Mouse (Mus musculus) adrenal gland, postnatal 14 days (tissue): ENCODE measurements around the gene Sp3. TPM values are rescaled to one million over a fixed set of nuclear protein-coding genes. Genes with fewer than 3 reads are reported as not detected.
A peak's percentile ranks its signal among the peaks of the same experiment; 100 is the strongest.

ENCODE experiments used
- DNase-seq: peaks from one replicate; pipeline ENCODE4 v3.0.0; 2021; ENCODE audit warnings: mixed read lengths
- long read RNA-seq, 2 experiments: library from polyadenylated mRNA; stranded (forward); transcript quantifications; one replicate each; pipeline ENCODE4 v2.0.0; 2021
- total RNA-seq: library from RNA; stranded (reverse); gene quantifications from 2 replicates; pipeline ENCODE4 v1.2.3, GENCODE M21; 2021

Sp3 gene
- 58.9 and 65.9 TPM in 2 replicates for total RNA-seq
- long read RNA-seq, experiment 1, full-length matches to known transcripts, result 45 of 61 reads
- long read RNA-seq, experiment 1, partial matches to known transcripts, result 11 of 61 reads
- long read RNA-seq, experiment 1, other reads (novel, unspliced or antisense), result 5 of 61 reads
- long read RNA-seq, experiment 2, full-length matches to known transcripts, result 21 of 29 reads
- long read RNA-seq, experiment 2, partial matches to known transcripts, result 5 of 29 reads
- long read RNA-seq, experiment 2, other reads (novel, unspliced or antisense), result 3 of 29 reads

DNA sequence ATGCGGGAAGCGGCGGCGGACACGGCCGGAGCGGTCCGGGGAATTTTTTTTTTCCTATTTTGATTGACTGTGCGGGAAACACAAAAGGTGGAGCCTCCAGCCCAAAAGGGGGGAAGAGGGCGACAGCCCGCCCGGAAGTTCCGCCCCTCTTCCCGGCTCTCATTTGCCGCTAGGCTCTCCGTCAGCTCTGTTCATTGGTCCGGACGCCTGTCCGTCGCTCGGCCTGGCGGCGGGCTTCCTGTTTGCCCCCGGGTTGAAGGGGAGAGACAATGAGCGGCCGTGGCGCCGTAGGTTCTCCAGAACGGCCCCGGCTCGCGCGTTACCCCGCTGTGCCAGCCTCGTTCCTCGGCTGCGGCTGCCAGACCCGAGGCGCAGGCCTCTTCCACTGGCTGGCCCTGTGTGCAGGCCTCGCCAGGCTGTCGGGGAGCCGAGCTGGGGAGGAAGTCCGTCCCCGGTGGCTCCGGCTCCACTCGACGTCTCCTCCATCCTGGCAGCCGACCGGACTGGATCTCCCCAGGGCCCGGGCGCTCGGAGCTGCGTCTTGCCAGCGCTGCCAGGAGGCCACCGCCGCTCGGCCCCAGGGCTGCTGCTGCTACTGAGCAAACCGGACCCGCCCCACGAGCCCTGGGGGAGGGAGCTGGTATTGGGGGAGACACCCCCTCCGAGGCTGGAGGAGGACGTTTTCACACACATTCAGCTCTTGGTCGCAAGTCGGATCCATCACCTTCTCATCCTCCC, at the start of gene Sp3:
TSS of gene Sp3 (minus strand) at position 110 of the 738 bp plus-strand sequence.
- DNase-seq, result peak; percentile 99

- no peak for DNase-seq
Measured at GRCm38 (mm10) chr2:73029846-73030245, 49.6 kb upstream of the Sp3 start.

- no peak for DNase-seq
Measured at GRCm38 (mm10) chr2:73028019-73028418, 47.8 kb upstream of the Sp3 start.

DNA sequence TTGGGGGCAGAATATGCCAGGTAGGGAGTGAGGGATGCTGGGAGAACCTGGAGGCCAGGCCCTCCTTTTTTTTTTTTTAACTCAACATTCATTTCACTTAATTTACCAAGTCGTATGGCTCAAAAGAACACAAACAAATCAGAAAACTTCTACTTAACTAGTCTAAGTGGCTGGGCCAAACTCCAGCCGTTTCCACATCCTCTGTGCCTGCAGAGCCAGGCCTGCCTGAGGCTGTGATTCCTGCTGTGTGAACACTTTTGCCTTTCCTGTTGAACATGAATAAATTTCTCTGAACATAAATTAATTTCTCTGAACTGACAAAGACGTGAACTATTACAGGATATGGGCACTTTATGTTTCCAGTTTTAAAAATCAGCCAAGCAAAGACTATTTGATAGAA, 46.9 kb upstream of the Sp3 start:
- DNase-seq, result no peak

GRCm38 (mm10) chr2:73023803-73024202, 43.6 kb upstream of the Sp3 start:
- DNase-seq, result peak; percentile 32

GRCm38 (mm10) chr2:73021046-73021445, 40.8 kb upstream of the Sp3 start:
- no peak for DNase-seq

GRCm38 (mm10) chr2:73019371-73020146, 39.3 kb upstream of the Sp3 start:
- DNase-seq, result peak; percentile 76

DNA sequence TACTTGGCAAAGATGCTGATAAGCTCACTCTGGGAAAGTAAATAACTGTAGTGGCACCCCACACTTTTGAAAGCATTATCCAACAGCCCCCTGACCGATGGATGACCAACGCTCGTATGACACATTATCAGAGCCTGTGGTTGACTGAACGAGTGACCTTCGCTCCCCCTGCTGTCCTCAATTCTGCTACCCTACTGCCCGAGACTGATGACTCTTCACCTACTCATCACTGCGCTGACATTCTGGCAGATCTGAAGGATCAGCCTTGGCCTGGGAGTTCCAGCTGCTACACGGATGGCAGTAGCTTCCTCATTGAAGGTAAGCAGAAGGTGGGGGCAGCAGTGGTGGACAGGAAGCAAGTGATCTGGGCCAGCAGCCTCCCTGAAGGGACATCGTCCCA, 33.8 kb upstream of the Sp3 start:
- DNase-seq, result peak; percentile 68

GRCm38 (mm10) chr2:73012636-73013035, 32.4 kb upstream of the Sp3 start:
- DNase-seq, result peak; percentile 7

GRCm38 (mm10) chr2:73007472-73007871, 27.2 kb upstream of the Sp3 start:
- DNase-seq, result no peak

DNA sequence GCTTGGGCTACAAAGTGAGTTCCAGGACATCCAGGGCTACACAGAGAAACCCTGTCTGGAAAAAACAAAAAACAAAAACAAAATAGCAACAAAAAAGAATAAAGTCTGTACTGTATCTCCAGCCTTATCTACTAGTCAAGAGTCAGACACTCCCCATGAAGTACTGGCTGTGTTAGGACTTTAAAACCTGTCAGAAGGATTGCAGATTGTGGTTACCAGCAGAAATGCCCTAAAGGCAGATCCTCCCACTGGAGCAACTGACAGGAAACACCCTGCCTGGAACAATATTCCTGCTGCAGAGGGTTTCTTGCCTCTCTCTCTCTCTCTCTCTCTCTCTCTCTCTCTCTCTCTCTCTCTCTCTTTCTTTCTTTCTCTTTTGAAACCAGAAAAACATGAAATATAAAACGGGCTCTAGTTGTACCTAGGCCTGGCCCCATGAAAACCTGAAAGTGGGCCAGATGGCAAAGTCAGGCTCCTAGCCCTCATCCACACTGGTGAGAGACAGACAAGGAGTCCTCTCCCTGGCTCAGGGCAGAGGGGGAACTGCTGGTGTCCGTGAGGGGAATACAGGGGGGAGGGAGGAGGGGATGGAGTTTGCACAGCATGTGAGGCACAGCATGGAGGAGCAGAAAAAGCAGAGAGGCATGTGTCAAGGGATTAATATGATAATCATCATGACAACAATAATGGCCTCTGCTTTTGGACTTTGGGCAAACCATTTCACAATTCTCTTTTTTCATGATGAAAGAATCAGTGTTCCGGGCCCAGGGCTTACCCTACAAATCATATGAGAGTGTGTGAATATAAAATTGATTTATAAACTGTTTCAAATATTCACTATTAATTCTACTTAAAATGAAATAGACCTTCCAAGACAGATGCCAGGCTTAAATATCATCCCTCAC, 25.6 kb upstream of the Sp3 start:
- no peak for DNase-seq

- peak; percentile 92 for DNase-seq
Measured at GRCm38 (mm10) chr2:73003751-73004717, 23.8 kb upstream of the Sp3 start.

- DNase-seq, result peak; percentile 57
Measured at GRCm38 (mm10) chr2:73003049-73003448, 22.8 kb upstream of the Sp3 start.

- DNase-seq, result no peak
Measured at GRCm38 (mm10) chr2:73002451-73002850, 22.2 kb upstream of the Sp3 start.

DNA sequence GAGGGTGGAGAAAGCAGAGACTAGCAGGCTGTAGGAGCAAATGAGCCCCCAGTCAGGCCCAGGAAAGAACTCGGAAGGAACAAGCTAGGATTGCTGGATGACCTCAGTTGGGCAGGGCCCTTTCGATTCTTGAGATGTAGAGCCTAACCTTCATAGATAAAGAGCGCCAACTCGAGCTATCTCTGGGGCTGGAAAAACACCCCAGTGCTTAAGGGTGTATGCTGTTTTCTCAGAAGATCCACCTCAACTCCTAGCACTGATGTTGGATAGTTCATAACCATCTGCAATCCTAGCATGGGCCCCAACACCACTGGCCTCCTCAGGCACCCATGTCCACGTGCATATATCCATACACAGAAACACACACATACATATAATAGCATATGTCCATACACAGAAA, 21.7 kb upstream of the Sp3 start:
- no peak for DNase-seq

DNA sequence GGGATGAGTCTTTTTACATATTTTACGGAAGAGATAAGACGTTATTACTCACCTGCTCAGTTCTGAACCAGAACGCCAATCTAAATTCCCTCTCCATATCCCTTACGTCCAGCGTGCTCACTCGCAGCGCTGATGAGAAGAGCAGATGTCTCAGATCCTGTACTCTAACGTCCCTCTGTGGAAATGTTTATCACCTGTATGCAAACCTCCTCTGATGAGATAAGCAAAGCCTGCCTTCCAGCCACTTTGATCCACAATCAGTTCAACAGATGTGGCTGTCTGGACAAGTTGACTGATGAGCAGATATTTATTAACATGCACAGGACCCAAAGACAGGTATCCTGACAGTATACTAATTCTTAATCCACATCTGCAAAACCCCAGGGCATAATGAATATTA, 19.9 kb upstream of the Sp3 start:
- DNase-seq, result no peak

GRCm38 (mm10) chr2:72997586-72997985, 17.3 kb upstream of the Sp3 start:
- no peak for DNase-seq

- DNase-seq, result peak; percentile 79
Measured at GRCm38 (mm10) chr2:72996808-72997378, 16.6 kb upstream of the Sp3 start.

GRCm38 (mm10) chr2:72995346-72996097, 15.3 kb upstream of the Sp3 start:
- DNase-seq, result peak; percentile 57

- no peak for DNase-seq
Measured at GRCm38 (mm10) chr2:72994165-72994564, 13.9 kb upstream of the Sp3 start.
